22 mouse cellular contexts compared by ENCODE assay signal in genomic region chr6:34519087-34519486, GRCm38 (mm10). TPM values are rescaled to one million over a fixed set of nuclear protein-coding genes. Genes with fewer than 3 reads are reported as not detected.
A peak's percentile ranks its signal among the peaks of the same experiment; 100 is the strongest.
DNase-seq lines count a peak whose midpoint lies in the region; ATAC-seq lines count a peak whose summit lies in the region.
"Had no signal": no experiment of that assay in that cellular context is flagged by ENCODE, and none has a peak within 500 bp of the region (broad histone marks: within the 10 kb centered on the region; RNA-seq: fewer than 3 reads in every experiment).

No protein-coding gene starts in this region.

- H3K9ac ChIP-seq in limb, embryonic 13.5 days: no peak overlapping the region
- 0 out of 2 replicates have a peak overlapping the region, but pooled peaks have one; percentile 15 for H3K9ac ChIP-seq in liver, embryonic 15.5 days
- H3K9ac ChIP-seq: embryonic facial prominence, embryonic 13.5 days; heart, embryonic 13.5 days; hindbrain, embryonic 12.5 days; kidney, embryonic 15.5 days; limb, embryonic 12.5 days; lung, embryonic 14.5 days; neural tube, embryonic 15.5 days had no signal

- no peaks in the 10 kb centered on the region for H3K36me3 ChIP-seq in limb, embryonic 13.5 days
- no peaks in the 10 kb centered on the region for H3K36me3 ChIP-seq in liver, embryonic 15.5 days (replicated peaks)
- H3K36me3 ChIP-seq: embryonic facial prominence, embryonic 13.5 days; heart, embryonic 13.5 days; hindbrain, embryonic 12.5 days; kidney, embryonic 15.5 days; limb, embryonic 12.5 days; neural tube, embryonic 15.5 days had no signal

- H3K4me1 ChIP-seq in limb, embryonic 13.5 days: peaks cover 52% of the 10 kb centered on the region
- H3K4me1 ChIP-seq in liver, embryonic 15.5 days (replicated peaks): peaks cover 44% of the 10 kb centered on the region

- DNase-seq in c-Kit-positive CD71-positive TER-119-negative erythroid progenitor cells, embryonic 14.5 days (ENCODE audit: low read depth): peak; percentile 52
- DNase-seq in right cerebral cortex, postnatal 25 days: no peak
- DNase-seq in lung, postnatal 4 days: no peak
- DNase-seq in testis, postnatal 10 days (ENCODE audit: low spot score): no peak
- DNase-seq in cerebellum, postnatal 14 days: no peak
- DNase-seq: adrenal gland, postnatal 25 days; cerebellum, adult 11 months; cerebellum, postnatal 10 days; gastrocnemius, postnatal 10 days; kidney, adult 11 months; lung, embryonic 14.5 days had no signal

- peak; percentile 4; the same call in 1 of the 2 replicates for ATAC-seq in common myeloid progenitor, adult 5-6 weeks (replicated peaks; ENCODE audit: low read depth, poor library complexity, severe bottlenecking)
- no peak for ATAC-seq in limb, embryonic 13.5 days (ENCODE audit: low FRiP score, low read depth)
- ATAC-seq in liver, embryonic 15.5 days (ENCODE audit: insufficient read depth): peak; percentile 57
- ATAC-seq: forebrain, embryonic 16.5 days had no signal

- no peaks in the 10 kb centered on the region for H3K27me3 ChIP-seq in limb, embryonic 13.5 days
- no peaks in the 10 kb centered on the region for H3K27me3 ChIP-seq in liver, embryonic 15.5 days
- H3K27me3 ChIP-seq: embryonic facial prominence, embryonic 13.5 days; heart, embryonic 13.5 days; hindbrain, embryonic 12.5 days; kidney, embryonic 15.5 days; limb, embryonic 12.5 days; neural tube, embryonic 15.5 days had no signal

- H3K4me2 ChIP-seq in limb, embryonic 13.5 days (replicated peaks): no peak overlapping the region
- H3K4me2 ChIP-seq in liver, embryonic 15.5 days: peak overlapping the region; percentile 29; the same call in 1 of the 2 replicates
- H3K4me2 ChIP-seq: embryonic facial prominence, embryonic 13.5 days; heart, embryonic 13.5 days; hindbrain, embryonic 12.5 days; kidney, embryonic 15.5 days; limb, embryonic 12.5 days; lung, embryonic 14.5 days; neural tube, embryonic 15.5 days had no signal

- H3K9me3 ChIP-seq in limb, embryonic 13.5 days: no peaks in the 10 kb centered on the region
- no peaks in the 10 kb centered on the region for H3K9me3 ChIP-seq in liver, embryonic 15.5 days (replicated peaks)
- H3K9me3 ChIP-seq: embryonic facial prominence, embryonic 13.5 days; heart, embryonic 13.5 days; hindbrain, embryonic 12.5 days; kidney, embryonic 15.5 days; limb, embryonic 12.5 days; neural tube, embryonic 15.5 days had no signal

- peak overlapping the region; percentile 48; the same call in 1 of the 2 replicates for H3K27ac ChIP-seq in limb, embryonic 13.5 days
- H3K27ac ChIP-seq in liver, embryonic 15.5 days (replicated peaks): peak overlapping the region; percentile 77
- H3K27ac ChIP-seq: heart, embryonic 13.5 days; hindbrain, embryonic 12.5 days; kidney, embryonic 15.5 days; neural tube, embryonic 15.5 days; stomach, postnatal 0 days had no signal

- no peak overlapping the region for H3K4me3 ChIP-seq in limb, embryonic 13.5 days
- no peak overlapping the region for H3K4me3 ChIP-seq in liver, embryonic 15.5 days (replicated peaks)
- H3K4me3 ChIP-seq: embryonic facial prominence, embryonic 13.5 days; heart, embryonic 13.5 days; hindbrain, embryonic 12.5 days; kidney, embryonic 15.5 days; limb, embryonic 12.5 days; neural tube, embryonic 15.5 days had no signal

- 92% methylated on average over 1 of the region's 1 CpGs for WGBS in limb, embryonic 13.5 days
- 31% methylated on average over 1 of the region's 1 CpGs for WGBS in liver, embryonic 15.5 days (ENCODE audit: insufficient replicate concordance)

RNA-seq across cellular contexts. Expression of gene Bpgm, which starts 43.1 kb away (rescaled TPM):
- 26.4 and 27.2 TPM in 2 replicates for total RNA-seq in common myeloid progenitor, adult 5-6 weeks (2017)
- 41.4 and 47.8 TPM in 2 replicates for polyA plus RNA-seq in limb, embryonic 13.5 days (2015; fragmentation: Nextera tagmentation; extraction: Ambion mirVana)
- 194 and 219 TPM in 2 replicates for polyA plus RNA-seq in liver, embryonic 15.5 days (2015; fragmentation: Nextera tagmentation; extraction: Ambion mirVana)
